In the genomic region with DNA sequence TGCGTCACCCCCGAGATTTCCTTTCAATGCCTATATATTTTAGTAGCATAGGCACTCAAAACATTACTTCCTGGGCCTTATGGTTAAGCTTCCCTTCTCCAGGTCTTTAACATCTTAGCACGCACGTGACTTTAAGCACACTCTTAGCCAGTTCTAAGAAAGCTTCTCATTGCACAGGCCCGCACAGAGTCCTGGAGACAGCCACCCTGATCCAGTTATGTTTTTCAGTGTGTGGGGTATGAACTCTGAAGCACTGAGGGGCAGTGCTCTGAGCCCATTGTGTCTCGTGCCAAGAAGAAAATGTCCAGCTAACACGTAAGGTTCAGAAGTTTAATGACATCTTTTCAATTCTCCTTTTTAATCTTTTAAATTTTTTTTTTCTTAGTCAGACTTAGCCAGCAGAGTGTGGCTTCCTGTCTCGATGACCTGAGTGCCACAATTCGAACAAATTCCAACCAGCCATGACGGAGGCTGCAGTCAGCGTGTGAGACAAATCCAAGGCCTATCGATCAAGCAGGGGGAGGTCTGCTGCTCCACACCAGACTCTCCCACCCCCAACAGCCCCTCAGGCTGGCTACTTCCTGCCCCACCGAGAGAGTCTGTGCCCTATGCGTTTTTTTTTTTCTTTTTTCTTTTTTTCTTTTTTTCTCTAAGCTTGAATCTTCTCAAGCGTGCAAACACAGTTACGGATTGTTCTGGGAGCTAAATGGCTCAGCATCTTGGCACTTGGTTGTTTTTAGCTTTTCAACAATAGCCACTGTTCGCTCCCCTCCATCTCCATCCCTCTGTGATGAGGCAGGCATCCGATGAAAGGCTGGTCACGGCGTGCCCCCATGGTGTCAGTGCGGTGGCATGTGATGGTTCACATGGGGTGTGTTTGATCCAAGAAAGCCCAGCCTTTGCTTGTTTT, we compare ENCODE assay signal across 8 mouse cellular contexts.
DNase-seq lines count a peak whose midpoint lies in the region; ATAC-seq and TF ChIP-seq lines count a peak whose summit lies in the region.

No protein-coding gene starts in this region.

- DNase-seq in left cerebral cortex, adult 8-10 months (ENCODE audit: low spot score in 2 of 2) = peak; percentile 18 to 51
- DNase-seq in left cerebral cortex, postnatal 10 days (ENCODE audit: extremely low spot score in 1 of 2, low spot score in 2 of 2) = no peak
- peak; percentile 57 for DNase-seq in hindbrain, postnatal 0 days (ENCODE audit: low spot score)
- no peak for DNase-seq in heart, postnatal 4 days
- DNase-seq in urinary bladder, adult 18-20 months (ENCODE audit: low spot score in 2 of 2) = no peak

- H3K4me2 ChIP-seq in embryonic facial prominence, embryonic 12.5 days (replicated peaks) = no peak overlapping the region
- H3K4me2 ChIP-seq in hindbrain, postnatal 0 days (ENCODE audit: low read depth, low read length) = no peak overlapping the region
- H3K4me2 ChIP-seq in neural tube, embryonic 15.5 days = no peak overlapping the region

- intact Hi-C loops in left cerebral cortex, postnatal 10 days (cut with DNase I) = no loop called here

- H3K27me3 ChIP-seq in embryonic facial prominence, embryonic 12.5 days = no peaks in the 10 kb centered on the region
- no peaks in the 10 kb centered on the region for H3K27me3 ChIP-seq in hindbrain, postnatal 0 days (ENCODE audit: insufficient read depth, low read length)
- no peaks in the 10 kb centered on the region for H3K27me3 ChIP-seq in neural tube, embryonic 15.5 days (replicated peaks)

- H3K9me3 ChIP-seq in embryonic facial prominence, embryonic 12.5 days = no peaks in the 10 kb centered on the region
- no peaks in the 10 kb centered on the region for H3K9me3 ChIP-seq in hindbrain, postnatal 0 days (ENCODE audit: low read length)
- H3K9me3 ChIP-seq in neural tube, embryonic 15.5 days (replicated peaks) = no peaks in the 10 kb centered on the region

- no peak overlapping the region for H3K4me3 ChIP-seq in embryonic facial prominence, embryonic 12.5 days
- no peak overlapping the region for H3K4me3 ChIP-seq in hindbrain, postnatal 0 days (ENCODE audit: low read length)
- H3K4me3 ChIP-seq in neural tube, embryonic 15.5 days (replicated peaks) = no peak overlapping the region

- no peak for TF ChIP-seq CTCF in hindbrain, postnatal 0 days (IDR thresholded peaks at IDR 0.05; ENCODE audit: low read depth)

- 0 out of 2 replicates have a peak, but pooled peaks have one; percentile 48 for ATAC-seq in embryonic facial prominence, embryonic 12.5 days (ENCODE audit: insufficient number of reproducible peaks, insufficient read depth, low FRiP score, low TSS enrichment)
- ATAC-seq in hindbrain, postnatal 0 days = peak; percentile 84
- ATAC-seq in neural tube, embryonic 15.5 days (ENCODE audit: low FRiP score) = peak; percentile 60; the same call in 1 of the 2 replicates
- no peak for ATAC-seq in activated CD4-positive, CD25-positive, alpha-beta regulatory T cell, adult 4 months

- H3K4me1 ChIP-seq in embryonic facial prominence, embryonic 12.5 days = peaks cover 21% of the 10 kb centered on the region
- peaks cover 16% of the 10 kb centered on the region for H3K4me1 ChIP-seq in hindbrain, postnatal 0 days (ENCODE audit: insufficient read depth, low read length)
- H3K4me1 ChIP-seq in neural tube, embryonic 15.5 days = peaks cover 32% of the 10 kb centered on the region

- no peaks in the 10 kb centered on the region for H3K36me3 ChIP-seq in embryonic facial prominence, embryonic 12.5 days
- no peaks in the 10 kb centered on the region for H3K36me3 ChIP-seq in hindbrain, postnatal 0 days (ENCODE audit: insufficient read depth, low read length)
- H3K36me3 ChIP-seq in neural tube, embryonic 15.5 days = no peaks in the 10 kb centered on the region

- WGBS in embryonic facial prominence, embryonic 12.5 days = 38% methylated on average over 21 of the region's 21 CpGs
- WGBS in hindbrain, postnatal 0 days = 31% methylated on average over 21 of the region's 21 CpGs
- WGBS in neural tube, embryonic 15.5 days = 29% methylated on average over 21 of the region's 21 CpGs

- no peak overlapping the region for H3K27ac ChIP-seq in embryonic facial prominence, embryonic 12.5 days
- H3K27ac ChIP-seq in hindbrain, postnatal 0 days = peak overlapping the region; percentile 54; the same call in 1 of the 2 replicates
- H3K27ac ChIP-seq in neural tube, embryonic 15.5 days (replicated peaks) = peak overlapping the region; percentile 45; the same call in 1 of the 2 replicates

- H3K9ac ChIP-seq in embryonic facial prominence, embryonic 12.5 days = no peak overlapping the region
- no peak overlapping the region for H3K9ac ChIP-seq in hindbrain, postnatal 0 days (replicated peaks; ENCODE audit: low read length)
- H3K9ac ChIP-seq in neural tube, embryonic 15.5 days (replicated peaks) = no peak overlapping the region

Comparison
In these comparisons a context has a peak if more than half of its experiments do, and no peak if none do; other contexts are left out.
1. DNase-seq: peak in left cerebral cortex, adult 8-10 months (2 of 2) and hindbrain, postnatal 0 days (single experiment); none in left cerebral cortex, postnatal 10 days (0 of 2), heart, postnatal 4 days (single experiment) and urinary bladder, adult 18-20 months (0 of 2).